Mouse (Mus musculus): ENCODE data around the gene Fosb. TPM values are rescaled to one million over a fixed set of nuclear protein-coding genes. Genes with fewer than 3 reads are reported as not detected.
A peak's percentile ranks its signal among the peaks of the same experiment; 100 is the strongest.

The Fosb gene
- polyA plus RNA-seq, 1 experiment = 16.7 TPM

DNA sequence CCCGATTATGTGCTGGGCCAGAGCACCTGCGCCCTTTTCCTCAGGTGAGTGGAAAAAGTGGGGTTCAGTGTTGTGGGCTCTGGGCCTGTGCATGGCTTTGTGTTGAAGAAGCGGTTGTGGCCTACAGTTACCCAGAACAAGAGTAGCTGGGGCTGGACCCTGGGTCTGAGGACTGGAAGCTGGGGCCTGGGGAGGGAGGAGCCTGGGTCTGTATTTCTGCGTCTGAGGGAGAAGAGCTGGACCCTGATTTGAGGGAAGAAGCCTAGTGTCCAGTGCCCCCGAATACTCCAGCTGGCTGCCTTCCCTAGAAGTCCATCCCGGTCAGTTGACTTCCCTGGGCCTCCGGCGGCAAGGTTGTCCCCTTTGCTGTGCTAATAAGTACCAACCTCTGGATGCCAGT lies 40.4 kb upstream of the Fosb start:
- no peaks in the 10 kb centered on the region for H3K27me3 ChIP-seq (ENCODE audit: control insufficient read depth, insufficient read depth, low read length)
- TF ChIP-seq CTCF (IDR thresholded peaks at IDR 0.05; ENCODE audit: extremely low read depth, insufficient read length, insufficient replicate concordance, low read depth, low read length) = no peak
- no peak for TF ChIP-seq POLR2A (IDR thresholded peaks at IDR 0.05; ENCODE audit: low read depth, low read length)
- H3K27ac ChIP-seq (ENCODE audit: insufficient read depth, low read depth, low read length) = no peak overlapping the region
- no peak overlapping the region for H3K4me3 ChIP-seq (ENCODE audit: low read depth, low read length)
- H3K36me3 ChIP-seq (ENCODE audit: control insufficient read depth, insufficient read depth, low read length) = peaks cover 11% of the 10 kb centered on the region
- WGBS = 97% methylated on average over 8 of the region's 8 CpGs
- peaks cover 6% of the 10 kb centered on the region; the same call in 1 of the 2 replicates for H3K4me1 ChIP-seq (ENCODE audit: control insufficient read depth, insufficient read depth, insufficient read length, low read length)

DNA sequence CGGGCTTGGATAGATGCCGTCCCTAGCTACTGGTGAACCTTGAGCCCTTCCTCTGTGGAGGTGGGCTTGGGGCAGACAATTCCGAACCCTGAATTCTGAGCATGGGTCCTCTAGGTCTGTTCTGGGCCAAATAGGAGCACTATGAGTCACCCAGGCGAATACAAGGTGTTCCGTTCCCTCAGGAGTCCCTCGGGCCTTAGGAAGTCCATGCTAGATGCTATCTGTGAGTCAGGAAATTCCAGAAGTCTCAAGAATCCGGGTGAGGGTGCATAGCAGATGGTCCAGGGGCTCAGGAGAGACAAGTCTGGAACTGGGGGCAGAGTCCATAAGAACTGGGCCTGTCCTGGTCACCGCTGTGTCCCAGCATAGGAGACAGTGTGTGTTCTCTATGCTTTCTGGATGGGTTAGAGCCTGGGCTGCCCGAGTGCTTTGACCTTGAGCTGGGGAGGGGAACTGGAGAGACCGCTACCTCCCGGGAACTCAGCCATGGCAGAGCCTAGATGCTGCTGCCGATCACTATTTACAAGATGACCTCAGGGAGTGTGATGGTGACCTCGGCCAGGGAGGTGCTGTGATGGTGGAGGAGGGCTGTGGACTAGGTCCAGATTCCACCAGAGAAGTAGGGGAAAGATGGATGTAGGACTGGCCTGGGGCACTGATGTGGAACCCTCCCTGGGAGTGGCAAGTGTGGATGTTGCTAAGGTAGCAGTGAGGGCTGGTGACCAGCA lies 39.5 kb upstream of the Fosb start:
- Histone ChIP-seq H3K4me1 (ENCODE audit: control insufficient read depth, insufficient read depth, insufficient read length, low read length) (peaks cover 8% of the 10 kb centered on the region), H3K36me3 (ENCODE audit: control insufficient read depth, insufficient read depth, low read length) (peaks cover 7% of the 10 kb centered on the region), H3K27ac (ENCODE audit: insufficient read depth, low read depth, low read length) (no peak overlapping the region), H3K4me3 (ENCODE audit: low read depth, low read length) (no peak overlapping the region), H3K27me3 (ENCODE audit: control insufficient read depth, insufficient read depth, low read length) (no peaks in the 10 kb centered on the region)
- WGBS = 82% methylated on average over 13 of the region's 13 CpGs
- TF ChIP-seq CTCF (IDR thresholded peaks at IDR 0.05; ENCODE audit: extremely low read depth, insufficient read length, insufficient replicate concordance, low read depth, low read length) = no peak
- TF ChIP-seq POLR2A (IDR thresholded peaks at IDR 0.05; ENCODE audit: low read depth, low read length) = no peak

DNA sequence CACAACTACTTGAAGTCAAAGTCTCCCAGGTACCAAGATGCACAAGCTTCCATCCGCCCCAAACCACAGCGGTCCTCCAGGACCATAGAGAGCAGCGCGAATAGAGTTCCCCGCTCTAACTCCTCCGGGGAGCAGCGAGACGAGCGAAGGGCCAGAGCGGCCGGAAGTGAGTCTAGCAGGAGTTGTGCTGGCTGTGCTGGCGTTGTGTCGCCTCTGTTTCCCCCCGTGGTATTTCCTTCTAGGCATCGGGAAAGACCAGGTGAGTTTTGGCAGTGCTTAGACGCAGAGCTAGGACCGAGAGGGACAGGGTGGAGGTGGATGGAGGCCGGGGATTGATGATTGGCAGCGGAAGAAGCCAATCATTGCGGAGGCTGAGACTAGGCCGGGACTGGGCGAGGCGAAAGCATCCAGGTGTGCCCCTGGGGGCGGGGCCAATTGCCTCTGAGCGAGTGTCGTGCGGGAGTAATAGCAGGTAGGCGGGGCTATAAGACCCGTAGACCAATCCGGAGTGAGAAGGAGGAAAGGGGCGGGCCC lies 35.2 kb upstream of the Fosb start:
- Histone ChIP-seq H3K4me3 (ENCODE audit: low read depth, low read length) (peak overlapping the region; percentile 67), H3K36me3 (ENCODE audit: control insufficient read depth, insufficient read depth, low read length) (peaks cover 4% of the 10 kb centered on the region), H3K27ac (ENCODE audit: insufficient read depth, low read depth, low read length) (peak overlapping the region; percentile 76), H3K4me1 (ENCODE audit: control insufficient read depth, insufficient read depth, insufficient read length, low read length) (peaks cover 14% of the 10 kb centered on the region), H3K27me3 (ENCODE audit: control insufficient read depth, insufficient read depth, low read length) (peaks cover 8% of the 10 kb centered on the region)
- WGBS = under 1% methylated on average over 31 of the region's 31 CpGs
- no peak for TF ChIP-seq POLR2A (IDR thresholded peaks at IDR 0.05; ENCODE audit: low read depth, low read length)

DNA sequence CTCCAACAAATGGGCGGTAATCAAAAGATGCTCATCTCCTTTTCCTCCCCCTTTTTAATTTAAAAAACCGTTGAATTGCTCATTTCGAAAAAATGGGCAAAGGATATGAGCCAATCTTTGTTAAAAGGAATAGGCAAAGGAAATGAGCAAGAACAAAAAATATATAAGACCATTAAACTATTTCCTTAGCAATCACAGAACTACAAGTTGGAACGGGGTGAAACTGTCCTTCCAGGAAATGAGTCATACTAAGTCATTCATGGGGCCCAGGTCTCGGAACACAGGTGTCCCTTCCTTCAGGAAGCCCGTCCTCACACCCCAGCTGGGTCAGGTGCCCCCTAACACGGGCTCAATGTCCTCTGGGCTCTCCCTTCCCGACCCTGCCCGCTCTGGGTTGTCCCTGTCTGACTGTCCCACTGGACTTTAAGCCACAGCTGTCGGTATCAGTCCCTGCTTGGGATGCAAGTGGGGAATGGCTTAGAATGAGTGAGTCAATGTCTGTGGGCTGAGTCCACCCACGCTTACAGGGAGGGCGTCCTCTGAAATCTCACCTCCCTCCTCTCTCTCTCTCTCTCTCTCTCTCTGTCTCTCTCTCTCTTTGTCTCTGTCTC lies 34.5 kb upstream of the Fosb start, which contains the start of gene Ercc1:
Gene Ercc1, plus strand, starts transcription at position 542 of the 611 bp plus-strand sequence.
- peaks cover 8% of the 10 kb centered on the region for H3K27me3 ChIP-seq (ENCODE audit: control insufficient read depth, insufficient read depth, low read length)
- WGBS = 14% methylated on average over 12 of the region's 12 CpGs
- peak within 1 kb of the TSS; percentile 67 for H3K4me3 ChIP-seq (ENCODE audit: low read depth, low read length)
- peaks cover 4% of the 10 kb centered on the region for H3K36me3 ChIP-seq (ENCODE audit: control insufficient read depth, insufficient read depth, low read length)
- TF ChIP-seq POLR2A (IDR thresholded peaks at IDR 0.05; ENCODE audit: low read depth, low read length) (no peak), CTCF (IDR thresholded peaks at IDR 0.05; ENCODE audit: extremely low read depth, insufficient read length, insufficient replicate concordance, low read depth, low read length) (no peak)
- H3K4me1 ChIP-seq (ENCODE audit: control insufficient read depth, insufficient read depth, insufficient read length, low read length) = peaks cover 14% of the 10 kb centered on the region
- peak within 1 kb of the TSS; percentile 76 for H3K27ac ChIP-seq (ENCODE audit: insufficient read depth, low read depth, low read length)

DNA sequence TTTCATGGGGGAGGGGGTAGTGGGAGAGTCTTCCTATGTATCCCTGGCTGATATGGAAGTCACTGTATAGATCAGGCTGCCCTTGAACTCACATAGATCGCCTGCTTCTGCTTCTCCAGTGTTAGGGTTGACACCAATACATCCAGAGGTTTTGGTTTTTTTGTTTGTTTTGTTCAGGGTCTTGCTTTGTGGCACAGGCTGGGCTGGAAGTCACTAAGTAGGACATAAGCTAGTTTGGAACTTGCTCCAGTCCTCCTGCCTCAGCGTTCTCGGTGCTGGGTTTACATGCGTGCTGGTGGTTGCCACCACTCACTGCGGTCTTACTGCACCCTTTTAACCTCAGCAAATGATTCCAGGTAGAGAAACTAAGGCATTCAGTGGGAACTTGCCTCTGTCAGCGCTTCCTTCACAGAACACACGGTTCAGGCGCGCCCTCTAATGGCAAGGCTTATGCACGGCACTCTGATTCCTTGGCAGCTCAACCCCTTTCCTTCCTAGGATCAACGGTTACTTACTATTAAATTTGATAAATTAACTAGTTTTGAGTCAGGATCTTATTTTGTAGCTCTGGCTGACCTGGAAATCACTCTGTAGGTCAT lies 33.5 kb upstream of the Fosb start:
- WGBS = under 1% methylated on average over 11 of the region's 11 CpGs

DNA sequence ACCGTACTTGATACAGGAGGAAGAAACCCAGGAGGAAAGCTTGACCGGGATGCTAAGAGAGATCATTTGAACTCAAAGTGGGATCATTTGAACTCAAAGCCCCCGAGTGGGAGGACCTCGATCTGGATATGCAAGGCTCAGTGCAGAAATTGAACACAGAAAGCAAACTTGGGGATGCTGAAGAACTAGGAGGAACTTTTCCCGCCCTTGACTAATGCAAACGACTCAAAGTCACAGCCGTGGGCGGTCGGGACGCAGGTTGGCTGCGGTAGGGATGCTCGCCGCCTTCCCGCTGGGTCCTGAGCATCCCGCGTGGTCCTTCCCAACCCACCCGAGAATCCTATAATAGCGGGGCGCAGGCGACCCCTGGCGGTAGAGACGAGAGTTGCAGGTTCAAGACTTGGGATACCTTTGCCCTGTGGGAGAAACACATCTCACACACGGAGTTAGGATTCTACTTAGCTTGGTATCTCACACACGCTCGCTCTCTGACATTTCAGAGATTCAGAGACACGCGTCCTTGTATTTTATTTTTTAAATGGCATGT lies 32.7 kb upstream of the Fosb start:
- H3K4me3 ChIP-seq (ENCODE audit: low read depth, low read length) = peak overlapping the region; percentile 49
- H3K27ac ChIP-seq (ENCODE audit: insufficient read depth, low read depth, low read length) = no peak overlapping the region
- H3K27me3 ChIP-seq (ENCODE audit: control insufficient read depth, insufficient read depth, low read length) = peaks cover 8% of the 10 kb centered on the region
- TF ChIP-seq POLR2A (IDR thresholded peaks at IDR 0.05; ENCODE audit: low read depth, low read length) (no peak), CTCF (IDR thresholded peaks at IDR 0.05; ENCODE audit: extremely low read depth, insufficient read length, insufficient replicate concordance, low read depth, low read length) (peak; percentile 98)
- WGBS = under 1% methylated on average over 27 of the region's 27 CpGs
- H3K36me3 ChIP-seq (ENCODE audit: control insufficient read depth, insufficient read depth, low read length) = no peaks in the 10 kb centered on the region
- H3K4me1 ChIP-seq (ENCODE audit: control insufficient read depth, insufficient read depth, insufficient read length, low read length) = peaks cover 14% of the 10 kb centered on the region

More for the DNA sequence above, 33.5 kb upstream of the Fosb start:
- Histone ChIP-seq H3K4me1 (ENCODE audit: control insufficient read depth, insufficient read depth, insufficient read length, low read length) (peaks cover 14% of the 10 kb centered on the region), H3K4me3 (ENCODE audit: low read depth, low read length) (no peak overlapping the region), H3K27me3 (ENCODE audit: control insufficient read depth, insufficient read depth, low read length) (peaks cover 8% of the 10 kb centered on the region), H3K36me3 (ENCODE audit: control insufficient read depth, insufficient read depth, low read length) (0 out of 2 replicates have a peak, but pooled peaks cover under 1% of the 10 kb centered on the region), H3K27ac (ENCODE audit: insufficient read depth, low read depth, low read length) (no peak overlapping the region)
- no peak for TF ChIP-seq POLR2A (IDR thresholded peaks at IDR 0.05; ENCODE audit: low read depth, low read length)
- peak; percentile 95 for TF ChIP-seq CTCF (IDR thresholded peaks at IDR 0.05; ENCODE audit: extremely low read depth, insufficient read length, insufficient replicate concordance, low read depth, low read length)

Data from small intestine, adult 2 months (tissue).